Mouse (Mus musculus) heart, adult 2 months (tissue): ENCODE results near the gene L3mbtl1. TPM values are rescaled to one million over a fixed set of nuclear protein-coding genes. Genes with fewer than 3 reads are reported as not detected.

ENCODE experiments used
- DNase-seq, 2 experiments: peaks; one replicate each; pipeline ENCODE4 v3.0.0; 2021
- H3K27ac ChIP-seq: fragments of 200-600 bp; 2 replicates; pipeline ENCODE4 v1.8.1; 2022
- H3K27me3 ChIP-seq: fragments of 200-500 bp; 2 replicates; pipeline ENCODE4 v1.6.1; 2012; ENCODE audit warnings: mild to moderate bottlenecking, low read length, inconsistent platforms, mixed read lengths; ENCODE audit not compliant: control insufficient read depth, insufficient read depth
- H3K36me3 ChIP-seq: fragments of 200-500 bp; 2 replicates; pipeline ENCODE4 v1.6.1; 2012; ENCODE audit warnings: low read length, inconsistent platforms; ENCODE audit not compliant: control insufficient read depth, insufficient read depth
- H3K4me1 ChIP-seq: fragments of 200-500 bp; 2 replicates; pipeline ENCODE4 v1.6.1; 2011; ENCODE audit warnings: low read length; ENCODE audit not compliant: control insufficient read depth, insufficient read depth
- H3K4me3 ChIP-seq: fragments of 200-600 bp; 2 replicates; pipeline ENCODE4 v1.8.1; 2022
- H3K79me2 ChIP-seq: fragments of 200-500 bp; replicated peaks from 2 replicates; pipeline ENCODE4 v1.6.1; 2012; ENCODE audit warnings: mild to moderate bottlenecking, inconsistent platforms, low read length, moderate library complexity, mixed read lengths; ENCODE audit not compliant: control insufficient read depth, insufficient read depth
- H3K9ac ChIP-seq: fragments of 200-500 bp; 2 replicates; pipeline ENCODE4 v1.6.1; 2012; ENCODE audit warnings: low read depth, mild to moderate bottlenecking, control low read depth, inconsistent platforms, low read length, mixed read lengths
- CTCF ChIP-seq: fragments of 200-600 bp; IDR thresholded peaks from 2 replicates; pipeline ENCODE4 v1.8.1; 2022; ENCODE audit warnings: antibody characterized with exemption, mild to moderate bottlenecking, moderate library complexity
- EP300 ChIP-seq: fragments of 200-500 bp; IDR thresholded peaks from 2 replicates; pipeline ENCODE4 v1.6.1; 2011; ENCODE audit warnings: low read depth, low read length, control low read depth; ENCODE audit not compliant: insufficient read depth
- POLR2A ChIP-seq: fragments of 200-500 bp; IDR thresholded peaks from 2 replicates; pipeline ENCODE4 v1.6.1; 2011; ENCODE audit warnings: mild to moderate bottlenecking, low read depth, low read length, control low read depth; ENCODE audit not compliant: insufficient read depth
- WGBS: fragments of 180-500 bp; shearing (Covaris S2); methylation state at CpG from one replicate; pipeline ENCODE4 v1.1.7; 2018; 5-methylcytosine and 5-hydroxymethylcytosine counted together
- intact Hi-C: fragments of 180-260 bp; cut with DNase I; formaldehyde crosslinking; loops from one replicate; pipeline ENCODE4 v1.15.1; 2025
- polyA plus RNA-seq: library from polyadenylated mRNA; depleted of rRNA; stranded (reverse); fragments of >200 nt; gene quantifications from 2 replicates; pipeline ENCODE4 v1.2.3, GENCODE M21; 2012
- total RNA-seq, 2 experiments: library from RNA; stranded (reverse); gene quantifications; 2 replicates each; pipeline ENCODE4 v1.2.3; 2021

The L3mbtl1 gene
- total and polyA plus RNA-seq, 3 experiments: 0.10 to 0.65 TPM; not detected in 1

- DNase-seq: no peak
- Histone ChIP-seq H3K4me1 (no peaks in the 10 kb centered on the region), H3K79me2 (no peaks in the 10 kb centered on the region), H3K27me3 (no peaks in the 10 kb centered on the region), H3K9ac (no peak overlapping the region), H3K27ac (no peak overlapping the region), H3K36me3 (no peaks in the 10 kb centered on the region), H3K4me3 (no peak overlapping the region)
- TF ChIP-seq POLR2A: no peak
- TF ChIP-seq EP300: no peak
- TF ChIP-seq CTCF: no peak
- intact Hi-C loops: no loop called here
- 34% methylated on average over 6 of the region's 6 CpGs for WGBS
Observed at GRCm38 (mm10) chr2:162991394-162992083, 48.3 kb downstream of the L3mbtl1 start.

DNA sequence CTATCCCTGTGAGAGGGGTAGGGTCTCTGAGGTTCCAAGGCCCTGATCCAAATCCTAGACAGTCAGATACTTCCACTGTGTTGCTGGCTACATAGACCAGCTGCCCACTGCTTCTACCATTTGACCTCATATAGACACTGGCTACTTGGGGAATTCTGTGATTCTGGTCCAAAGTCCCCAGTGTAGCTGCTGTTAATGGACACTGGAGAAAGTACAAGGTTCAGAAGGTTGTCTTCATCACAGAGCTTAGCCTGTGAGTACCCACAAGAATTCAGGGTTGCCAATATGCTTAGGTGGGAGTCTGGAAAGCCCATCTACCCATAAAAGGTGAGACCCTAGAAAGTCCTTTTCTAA, 48.8 kb downstream of the L3mbtl1 start:
- Histone ChIP-seq H3K36me3 (no peaks in the 10 kb centered on the region), H3K27me3 (no peaks in the 10 kb centered on the region), H3K4me1 (no peaks in the 10 kb centered on the region), H3K27ac (no peak overlapping the region), H3K4me3 (no peak overlapping the region), H3K79me2 (no peaks in the 10 kb centered on the region), H3K9ac (no peak overlapping the region)
- DNase-seq: no peak
- intact Hi-C loops: no loop called here
- TF ChIP-seq CTCF (no peak), EP300 (no peak), POLR2A (no peak)

DNA sequence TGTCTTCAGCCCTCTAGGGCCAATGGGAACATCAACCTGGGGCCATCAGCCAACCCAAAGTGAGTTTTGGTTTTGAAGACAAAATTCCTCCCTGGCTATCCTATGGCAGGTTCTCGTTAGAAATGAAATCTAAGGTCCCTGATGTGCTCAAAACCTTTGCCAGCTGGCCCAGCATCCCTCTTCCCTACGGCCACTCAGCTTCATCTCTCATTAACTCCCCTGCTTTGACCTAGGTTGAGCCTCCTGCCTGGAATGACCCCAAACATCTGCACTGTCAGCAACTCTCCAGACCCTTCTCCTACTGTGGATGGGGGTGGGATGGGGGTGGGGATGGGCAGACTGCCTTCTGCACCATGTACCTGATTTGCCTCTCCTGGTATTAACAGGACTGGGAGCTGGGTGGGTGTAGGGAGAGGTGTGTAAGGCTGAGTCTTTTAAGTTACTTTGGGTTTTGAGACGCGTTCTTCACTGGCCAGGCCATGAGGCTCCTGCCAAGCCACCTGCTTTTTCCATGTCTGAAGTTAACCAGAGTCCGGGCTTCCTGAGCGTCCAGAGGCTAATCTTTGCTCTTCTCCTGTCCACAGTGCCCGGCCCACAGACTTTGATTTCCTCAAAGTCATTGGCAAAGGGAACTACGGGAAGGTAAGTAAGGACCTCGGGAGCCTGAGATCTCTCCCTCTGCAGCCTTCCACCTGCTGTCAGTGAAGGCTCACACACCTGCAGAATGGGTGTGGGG, 50.8 kb downstream of the L3mbtl1 start:
- Histone ChIP-seq H3K36me3 (no peaks in the 10 kb centered on the region), H3K4me1 (no peaks in the 10 kb centered on the region), H3K4me3 (no peak overlapping the region), H3K79me2 (no peaks in the 10 kb centered on the region), H3K27me3 (no peaks in the 10 kb centered on the region), H3K27ac (no peak overlapping the region), H3K9ac (no peak overlapping the region)
- 62% methylated on average over 9 of the region's 9 CpGs for WGBS
- intact Hi-C loops: no loop called here
- TF ChIP-seq EP300: no peak
- no peak for TF ChIP-seq POLR2A
- TF ChIP-seq CTCF: no peak
- no peak for DNase-seq

DNA sequence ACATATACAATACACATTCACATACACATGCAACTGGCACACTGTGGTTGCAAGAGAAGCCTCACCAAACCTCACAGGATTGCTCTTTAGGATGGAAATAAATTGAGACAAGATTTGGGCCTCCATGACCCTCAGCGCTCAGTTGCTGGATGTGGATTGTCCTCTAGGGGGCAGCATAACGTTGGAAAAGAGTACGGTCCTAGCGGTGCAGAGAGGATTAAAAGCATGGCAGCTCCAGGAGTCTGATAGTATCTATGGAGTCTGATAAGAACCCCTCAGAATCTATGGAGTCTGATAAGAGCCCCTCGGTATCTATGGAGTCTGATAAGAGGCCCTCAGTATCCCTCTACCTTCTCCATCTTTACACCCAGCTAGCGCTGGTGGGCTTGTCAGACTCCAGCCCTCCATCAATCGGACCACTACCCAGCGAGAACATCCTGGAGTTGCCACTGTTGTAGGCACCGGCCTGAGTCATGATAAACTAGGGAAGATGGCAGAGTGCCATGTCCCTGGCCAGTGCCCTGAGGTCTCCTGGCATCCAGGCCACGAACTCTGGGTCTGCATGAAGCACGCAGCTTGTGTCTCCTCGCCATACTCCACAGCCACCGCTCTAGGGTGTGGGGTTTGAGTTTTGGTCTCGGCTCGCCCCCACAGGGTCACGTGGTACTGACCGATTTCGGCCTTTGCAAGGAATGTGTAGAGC, 55.4 kb downstream of the L3mbtl1 start:
- Histone ChIP-seq H3K9ac (no peak overlapping the region), H3K4me1 (no peaks in the 10 kb centered on the region), H3K27ac (no peak overlapping the region), H3K27me3 (no peaks in the 10 kb centered on the region), H3K79me2 (no peaks in the 10 kb centered on the region), H3K4me3 (no peak overlapping the region), H3K36me3 (no peaks in the 10 kb centered on the region)
- intact Hi-C loops: loop anchor here (1.0 to 2.0 kb wide), 2 partner anchors 30 to 76 kb away; no protein-coding TSS in a partner anchor
- no peak for TF ChIP-seq POLR2A
- TF ChIP-seq CTCF: peak; percentile 94
- WGBS: 19% methylated on average over 18 of the region's 18 CpGs
- peak; percentile 42 to 52 for DNase-seq

DNA sequence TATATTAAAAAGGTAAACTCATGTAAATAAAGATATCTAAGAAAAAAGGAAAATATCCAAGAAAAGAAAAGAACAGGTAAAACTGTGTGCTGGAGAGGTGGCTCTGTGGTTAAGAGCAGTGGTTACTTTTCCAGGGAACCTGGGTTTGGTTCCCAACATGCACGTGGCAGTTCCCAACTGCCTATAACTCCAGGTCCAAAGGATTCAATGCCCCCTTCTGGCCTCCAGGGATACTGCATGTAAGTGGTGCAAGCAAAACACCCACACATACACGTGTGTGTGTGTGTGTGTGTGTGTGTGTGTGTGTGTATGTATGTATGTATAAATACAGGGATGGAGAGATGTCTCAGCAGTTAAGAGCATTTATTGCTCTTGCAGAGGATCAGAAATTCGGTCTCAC, 56.5 kb downstream of the L3mbtl1 start:
- Histone ChIP-seq H3K9ac (no peak overlapping the region), H3K79me2 (no peaks in the 10 kb centered on the region), H3K4me3 (no peak overlapping the region), H3K27me3 (no peaks in the 10 kb centered on the region), H3K4me1 (no peaks in the 10 kb centered on the region), H3K36me3 (no peaks in the 10 kb centered on the region), H3K27ac (no peak overlapping the region)
- intact Hi-C loops: loop anchor here (1.0 to 2.0 kb wide), 2 partner anchors 31 to 77 kb away; no protein-coding TSS in a partner anchor
- DNase-seq: peak; percentile 17 to 38
- 31% methylated on average over 3 of the region's 3 CpGs for WGBS
- TF ChIP-seq EP300: no peak
- TF ChIP-seq CTCF: peak; percentile 73
- TF ChIP-seq POLR2A: no peak

DNA sequence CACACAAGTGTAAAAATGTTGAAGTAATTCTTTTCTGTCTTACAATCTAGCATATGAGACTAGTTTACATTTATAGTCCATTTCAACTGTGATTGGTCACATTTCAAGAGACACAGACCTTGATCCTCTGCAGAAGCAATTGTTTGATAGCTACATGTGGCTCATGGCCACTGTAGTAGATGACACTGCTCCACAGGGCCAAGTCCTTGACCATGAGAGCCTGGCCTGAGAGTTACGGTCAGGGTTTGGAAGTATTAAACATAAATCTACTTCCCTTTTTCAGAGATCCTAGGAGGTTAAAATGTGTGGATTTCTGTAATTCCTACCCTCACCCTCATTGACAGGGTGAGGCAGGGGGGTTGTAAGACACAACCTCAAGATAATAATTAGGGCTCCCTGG, 57.8 kb downstream of the L3mbtl1 start:
- no peak for DNase-seq
- TF ChIP-seq POLR2A (no peak), EP300 (no peak), CTCF (no peak)
- H3K9ac ChIP-seq: no peak overlapping the region
- H3K79me2 ChIP-seq: no peaks in the 10 kb centered on the region
- 88% methylated on average over 1 of the region's 1 CpGs for WGBS
- H3K4me1 ChIP-seq: no peaks in the 10 kb centered on the region
- no peaks in the 10 kb centered on the region for H3K36me3 ChIP-seq
- intact Hi-C loops: no loop called here
- H3K27me3 ChIP-seq: no peaks in the 10 kb centered on the region
- no peak overlapping the region for H3K27ac ChIP-seq
- no peak overlapping the region for H3K4me3 ChIP-seq
